Mouse (Mus musculus): ENCODE results near the gene Exoc6b. TPM values are rescaled to one million over a fixed set of nuclear protein-coding genes. Genes with fewer than 3 reads are reported as not detected.

Gene Exoc6b
- polyA plus RNA-seq, 1 experiment from 2014 or later = 16.9 TPM

GRCm38 (mm10) chr6:84588895-84589652 lies 480.2 kb downstream of the Exoc6b start:
- Histone ChIP-seq H3K27me3 (replicated peaks) (peaks cover 87% of the 10 kb centered on the region), H3K4me2 (peak overlapping the region; percentile 93), H3K9ac (peak overlapping the region; percentile 77), H3K4me1 (peaks cover 67% of the 10 kb centered on the region), H3K9me3 (no peaks in the 10 kb centered on the region), H3K27ac (replicated peaks) (no peak overlapping the region), H3K4me3 (peak overlapping the region; percentile 52), H3K36me3 (no peaks in the 10 kb centered on the region)
- no peak for ATAC-seq (ENCODE audit: extremely low read depth, insufficient number of reproducible peaks, low FRiP score, low TSS enrichment)
- WGBS = 2% methylated on average over 45 of the region's 54 CpGs

- H3K4me1 ChIP-seq = peaks cover 68% of the 10 kb centered on the region
- under 1% methylated on average over 41 of the region's 41 CpGs for WGBS
- H3K4me2 ChIP-seq = peak overlapping the region; percentile 93
- no peaks in the 10 kb centered on the region for H3K9me3 ChIP-seq
- no peaks in the 10 kb centered on the region for H3K36me3 ChIP-seq
- peaks cover 89% of the 10 kb centered on the region for H3K27me3 ChIP-seq (replicated peaks)
- H3K27ac ChIP-seq (replicated peaks) = no peak overlapping the region
- H3K9ac ChIP-seq = peak overlapping the region; percentile 77
- peak overlapping the region; percentile 52 for H3K4me3 ChIP-seq
- ATAC-seq (ENCODE audit: extremely low read depth, insufficient number of reproducible peaks, low FRiP score, low TSS enrichment) = no peak
Measured at GRCm38 (mm10) chr6:84588221-84588894, 481.0 kb downstream of the Exoc6b start.

GRCm38 (mm10) chr6:84587471-84588101 lies 481.7 kb downstream of the Exoc6b start:
- H3K27ac ChIP-seq (replicated peaks) = no peak overlapping the region
- peak overlapping the region; percentile 77 for H3K9ac ChIP-seq
- no peak for ATAC-seq (ENCODE audit: extremely low read depth, insufficient number of reproducible peaks, low FRiP score, low TSS enrichment)
- H3K27me3 ChIP-seq (replicated peaks) = peaks cover 95% of the 10 kb centered on the region
- peak overlapping the region; percentile 93 for H3K4me2 ChIP-seq
- peaks cover 73% of the 10 kb centered on the region for H3K4me1 ChIP-seq
- H3K4me3 ChIP-seq = peak overlapping the region; percentile 52
- under 1% methylated on average over 46 of the region's 51 CpGs for WGBS
- no peaks in the 10 kb centered on the region for H3K9me3 ChIP-seq
- H3K36me3 ChIP-seq = no peaks in the 10 kb centered on the region

- peak overlapping the region; percentile 52 for H3K4me3 ChIP-seq
- 3% methylated on average over 28 of the region's 28 CpGs for WGBS
- H3K36me3 ChIP-seq = no peaks in the 10 kb centered on the region
- H3K4me1 ChIP-seq = peaks cover 82% of the 10 kb centered on the region
- H3K27ac ChIP-seq (replicated peaks) = no peak overlapping the region
- peaks cover 99% of the 10 kb centered on the region for H3K27me3 ChIP-seq (replicated peaks)
- H3K9ac ChIP-seq = peak overlapping the region; percentile 77
- ATAC-seq (ENCODE audit: extremely low read depth, insufficient number of reproducible peaks, low FRiP score, low TSS enrichment) = no peak
- no peaks in the 10 kb centered on the region for H3K9me3 ChIP-seq
- H3K4me2 ChIP-seq = peak overlapping the region; percentile 93
Measured at GRCm38 (mm10) chr6:84586551-84587200, 482.6 kb downstream of the Exoc6b start.

GRCm38 (mm10) chr6:84585686-84586300 lies 483.5 kb downstream of the Exoc6b start:
- H3K9me3 ChIP-seq = no peaks in the 10 kb centered on the region
- peak overlapping the region; percentile 52 for H3K4me3 ChIP-seq
- no peak overlapping the region for H3K27ac ChIP-seq (replicated peaks)
- peaks cover 99% of the 10 kb centered on the region for H3K27me3 ChIP-seq (replicated peaks)
- no peak for ATAC-seq (ENCODE audit: extremely low read depth, insufficient number of reproducible peaks, low FRiP score, low TSS enrichment)
- H3K36me3 ChIP-seq = no peaks in the 10 kb centered on the region
- peaks cover 90% of the 10 kb centered on the region for H3K4me1 ChIP-seq
- 1% methylated on average over 37 of the region's 37 CpGs for WGBS
- peak overlapping the region; percentile 93 for H3K4me2 ChIP-seq
- H3K9ac ChIP-seq = peak overlapping the region; percentile 73

- Histone ChIP-seq H3K36me3 (no peaks in the 10 kb centered on the region), H3K9me3 (no peaks in the 10 kb centered on the region), H3K4me2 (peak overlapping the region; percentile 93), H3K4me1 (peaks cover 85% of the 10 kb centered on the region), H3K9ac (peak overlapping the region; percentile 73), H3K27ac (replicated peaks) (no peak overlapping the region), H3K27me3 (replicated peaks) (peaks cover 100% of the 10 kb centered on the region), H3K4me3 (peak overlapping the region; percentile 52)
- WGBS = 1% methylated on average over 66 of the region's 66 CpGs
- no peak for ATAC-seq (ENCODE audit: extremely low read depth, insufficient number of reproducible peaks, low FRiP score, low TSS enrichment)
Measured at GRCm38 (mm10) chr6:84584783-84585685, 484.3 kb downstream of the Exoc6b start.

- no peaks in the 10 kb centered on the region for H3K9me3 ChIP-seq
- WGBS = 2% methylated on average over 48 of the region's 48 CpGs
- peaks cover 100% of the 10 kb centered on the region for H3K27me3 ChIP-seq (replicated peaks)
- H3K4me3 ChIP-seq = peak overlapping the region; percentile 52
- no peak for ATAC-seq (ENCODE audit: extremely low read depth, insufficient number of reproducible peaks, low FRiP score, low TSS enrichment)
- no peaks in the 10 kb centered on the region for H3K36me3 ChIP-seq
- H3K9ac ChIP-seq = peak overlapping the region; percentile 71
- peak overlapping the region; percentile 93 for H3K4me2 ChIP-seq
- H3K27ac ChIP-seq (replicated peaks) = no peak overlapping the region
- H3K4me1 ChIP-seq = peaks cover 76% of the 10 kb centered on the region
Measured at GRCm38 (mm10) chr6:84583841-84584782, 485.2 kb downstream of the Exoc6b start.

- under 1% methylated on average over 26 of the region's 26 CpGs for WGBS
- Histone ChIP-seq H3K27ac (replicated peaks) (no peak overlapping the region), H3K4me3 (peak overlapping the region; percentile 52), H3K27me3 (replicated peaks) (peaks cover 100% of the 10 kb centered on the region), H3K4me1 (peaks cover 73% of the 10 kb centered on the region), H3K36me3 (no peaks in the 10 kb centered on the region), H3K9ac (peak overlapping the region; percentile 71), H3K9me3 (no peaks in the 10 kb centered on the region), H3K4me2 (peak overlapping the region; percentile 93)
- ATAC-seq (ENCODE audit: extremely low read depth, insufficient number of reproducible peaks, low FRiP score, low TSS enrichment) = no peak
Measured at GRCm38 (mm10) chr6:84583371-84583770, 485.9 kb downstream of the Exoc6b start.

GRCm38 (mm10) chr6:84582826-84583225 lies 486.5 kb downstream of the Exoc6b start:
- Histone ChIP-seq H3K27ac (replicated peaks) (no peak overlapping the region), H3K9me3 (no peaks in the 10 kb centered on the region), H3K36me3 (no peaks in the 10 kb centered on the region), H3K9ac (0 out of 2 replicates have a peak overlapping the region, but pooled peaks have one; percentile 71), H3K4me2 (peak overlapping the region; percentile 93), H3K4me1 (peaks cover 67% of the 10 kb centered on the region), H3K4me3 (peak overlapping the region; percentile 52; the same call in 1 of the 2 replicates), H3K27me3 (replicated peaks) (peaks cover 100% of the 10 kb centered on the region)
- ATAC-seq (ENCODE audit: extremely low read depth, insufficient number of reproducible peaks, low FRiP score, low TSS enrichment) = no peak
- 34% methylated on average over 5 of the region's 5 CpGs for WGBS
